Mouse (Mus musculus) midbrain, embryonic 14.5 days (tissue): ENCODE results near the gene Acss1. TPM values are rescaled to one million over a fixed set of nuclear protein-coding genes. Genes with fewer than 3 reads are reported as not detected.

Source experiments
- ATAC-seq: fragments of 200-750 bp; cut with Nextera tagmentation; 2 replicates; pipeline ENCODE4 v1.8.0; 2017; ENCODE audit warnings: moderate number of reproducible peaks, moderate library complexity; ENCODE audit not compliant: low FRiP score, low TSS enrichment
- DNase-seq: peaks from one replicate; pipeline ENCODE4 v3.0.0-alpha.2; 2015
- H3K27ac ChIP-seq: fragments of 300-500 bp; sonication (generic); replicated peaks from 2 replicates; pipeline ENCODE4 v1.5.1; 2014; ENCODE audit warnings: mild to moderate bottlenecking, low read depth, low read length, moderate library complexity
- H3K27me3 ChIP-seq: fragments of 300-500 bp; sonication (generic); 2 replicates; pipeline ENCODE4 v1.6.1; 2014; ENCODE audit warnings: low read length, control low read depth, mixed read lengths; ENCODE audit not compliant: control insufficient read depth, insufficient read depth
- H3K36me3 ChIP-seq: fragments of 300-500 bp; sonication (generic); 2 replicates; pipeline ENCODE4 v1.6.1; 2014; ENCODE audit warnings: low read length, control low read depth; ENCODE audit not compliant: control insufficient read depth, insufficient read depth
- H3K4me1 ChIP-seq: fragments of 300-500 bp; sonication (generic); 2 replicates; pipeline ENCODE4 v1.6.1; 2014; ENCODE audit warnings: mild to moderate bottlenecking, antibody characterized with exemption, low read length, control low read depth; ENCODE audit not compliant: control insufficient read depth, insufficient read depth
- H3K4me2 ChIP-seq: fragments of 300-500 bp; sonication (generic); 2 replicates; pipeline ENCODE4 v1.6.1; 2014; ENCODE audit warnings: mild to moderate bottlenecking, low read length, moderate library complexity
- H3K4me3 ChIP-seq: fragments of 300-500 bp; sonication (generic); replicated peaks from 2 replicates; pipeline ENCODE4 v1.5.1; 2014; ENCODE audit warnings: low read depth, low read length
- H3K9ac ChIP-seq: fragments of 300-500 bp; sonication (generic); replicated peaks from 2 replicates; pipeline ENCODE4 v1.6.1; 2014; ENCODE audit warnings: mild to moderate bottlenecking, low read length, moderate library complexity
- H3K9me3 ChIP-seq: fragments of 300-500 bp; sonication (generic); 2 replicates; pipeline ENCODE4 v1.6.1; 2016; ENCODE audit warnings: low read length, control low read depth, mixed read lengths; ENCODE audit not compliant: control insufficient read depth
- WGBS: fragments of 180-500 bp; shearing (Covaris S2); extraction: QIAGEN DNeasy Blood & Tissue Kit; methylation state at CpG from one replicate; pipeline ENCODE4 v1.1.7; 2014; 5-methylcytosine and 5-hydroxymethylcytosine counted together
- polyA plus RNA-seq: library from polyadenylated mRNA; unstranded; fragments of >200 nt; fragmentation: Nextera tagmentation; extraction: Ambion mirVana; gene quantifications from 2 replicates; pipeline ENCODE4 v1.2.1, GENCODE M21; 2014

Gene Acss1
- polyA plus RNA-seq, 1 experiment from 2014 or later = 19.9 TPM

DNA sequence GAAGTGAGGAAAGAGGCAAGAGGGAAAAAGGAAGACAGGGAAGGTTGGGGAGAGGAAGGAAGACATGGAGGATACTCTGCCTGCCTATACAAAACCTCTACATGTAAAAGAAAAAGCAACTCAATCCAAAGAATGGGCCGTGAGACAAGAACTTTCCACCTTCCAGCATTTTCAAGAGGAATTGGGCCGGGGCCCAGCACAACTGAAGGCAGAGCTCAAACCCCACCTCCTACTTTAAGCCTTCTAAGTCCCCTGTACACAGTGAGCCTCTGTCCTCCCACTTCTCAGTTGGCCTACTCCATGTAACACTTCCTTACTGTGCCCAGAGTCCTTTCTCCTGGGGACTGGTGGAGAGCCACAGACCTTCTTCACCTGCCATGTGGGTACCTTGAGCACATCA is 6.3 kb downstream of the Acss1 start:
- H3K4me2 ChIP-seq = no peak overlapping the region
- H3K27ac ChIP-seq = no peak overlapping the region
- H3K4me1 ChIP-seq = peaks cover 13% of the 10 kb centered on the region; the same call in 1 of the 2 replicates
- no peak overlapping the region for H3K9ac ChIP-seq
- WGBS = 80% methylated on average over 2 of the region's 2 CpGs
- no peak overlapping the region for H3K4me3 ChIP-seq
- H3K27me3 ChIP-seq = no peaks in the 10 kb centered on the region
- no peaks in the 10 kb centered on the region for H3K36me3 ChIP-seq
- no peak for DNase-seq
- H3K9me3 ChIP-seq = no peaks in the 10 kb centered on the region
- ATAC-seq = no peak

DNA sequence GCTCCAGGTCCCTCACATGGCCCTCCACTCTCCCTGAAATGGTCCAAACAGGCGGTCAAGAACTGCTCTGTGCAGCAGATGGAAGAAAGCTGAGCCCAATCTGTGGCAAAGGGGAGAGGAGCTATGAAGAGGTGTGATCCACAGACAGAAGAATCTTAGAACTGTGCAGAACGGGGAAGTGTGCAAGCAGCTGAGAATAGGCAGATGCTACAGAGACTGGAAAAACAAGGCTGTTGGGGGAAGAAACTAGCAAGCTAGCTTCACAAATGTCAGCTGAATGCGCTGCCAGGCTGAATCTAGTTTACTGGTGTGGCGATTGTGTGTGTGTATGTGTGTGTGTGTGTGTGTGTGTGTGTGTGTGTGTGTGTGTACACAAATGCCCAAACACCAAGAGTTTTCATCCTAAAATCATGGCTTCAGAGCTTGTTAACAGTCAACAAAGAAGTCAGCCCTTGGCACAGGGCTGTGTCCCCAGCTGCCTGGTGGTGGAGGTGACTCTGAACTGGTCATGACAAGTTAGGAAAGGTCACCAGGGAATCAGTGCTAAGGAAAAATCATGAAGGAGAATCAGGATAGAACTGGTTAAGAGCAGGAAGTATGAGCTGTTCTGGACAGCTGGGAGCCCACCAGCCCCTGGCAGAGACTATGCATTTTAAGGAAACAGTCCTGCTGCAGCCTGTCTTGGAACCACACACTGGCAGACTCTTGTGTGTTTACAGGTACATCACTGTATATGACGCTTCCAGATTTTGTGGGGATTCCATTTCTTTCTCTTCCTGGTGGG is 7.4 kb downstream of the Acss1 start:
- Histone ChIP-seq H3K36me3 (no peaks in the 10 kb centered on the region), H3K4me1 (peaks cover 15% of the 10 kb centered on the region; the same call in 1 of the 2 replicates), H3K27ac (no peak overlapping the region), H3K9ac (no peak overlapping the region), H3K4me3 (no peak overlapping the region), H3K4me2 (no peak overlapping the region), H3K9me3 (no peaks in the 10 kb centered on the region), H3K27me3 (no peaks in the 10 kb centered on the region)
- ATAC-seq (no peak; the same call in 1 of the 2 replicates), DNase-seq (no peak)
- WGBS = 87% methylated on average over 5 of the region's 5 CpGs

- H3K9me3 ChIP-seq = no peaks in the 10 kb centered on the region
Observed at GRCm38 (mm10) chr2:150660049-150660448, 8.3 kb downstream of the Acss1 start.

DNA sequence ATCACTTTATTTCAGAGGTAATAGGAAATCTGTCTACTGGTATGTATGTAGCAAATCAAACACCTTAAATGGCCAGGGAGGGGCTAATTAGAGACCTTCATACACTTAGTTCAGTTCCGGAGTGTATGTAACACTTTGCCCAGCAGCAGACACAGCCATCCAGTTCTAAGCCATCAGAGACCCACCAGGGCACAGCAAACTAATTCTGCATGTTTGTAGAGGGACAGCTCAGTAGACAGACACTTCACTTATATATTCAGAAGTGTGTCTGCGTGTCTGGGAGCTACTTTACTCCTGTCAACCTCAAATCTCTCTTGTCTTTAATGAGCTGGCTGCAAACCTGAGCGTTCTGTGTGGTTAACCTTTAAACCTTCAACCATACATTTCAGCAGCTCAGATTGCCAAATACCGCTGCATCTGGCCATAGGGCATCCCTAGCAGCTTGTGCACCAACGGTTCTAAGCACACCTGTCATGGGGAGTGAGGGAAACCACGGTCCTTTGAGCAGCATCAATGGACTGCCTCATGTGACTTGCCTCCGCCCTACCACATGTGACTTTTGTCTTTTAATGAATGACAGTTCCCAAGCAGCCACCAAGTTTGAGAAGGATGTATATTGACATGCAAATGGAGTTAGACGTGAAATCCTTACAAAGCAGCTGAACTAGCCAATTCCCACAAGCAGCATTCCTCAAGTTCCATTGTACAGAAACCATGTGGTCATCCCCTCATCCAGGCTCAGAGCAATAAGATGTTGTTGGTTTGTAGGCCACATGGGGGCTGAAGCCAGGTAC is 11.1 kb downstream of the Acss1 start:
- peak overlapping the region; percentile 58 for H3K27ac ChIP-seq
- 16% methylated on average over 8 of the region's 8 CpGs for WGBS
- H3K9ac ChIP-seq = no peak overlapping the region
- H3K4me3 ChIP-seq = no peak overlapping the region
- no peaks in the 10 kb centered on the region for H3K27me3 ChIP-seq
- H3K4me1 ChIP-seq = peaks cover 8% of the 10 kb centered on the region; the same call in 1 of the 2 replicates
- DNase-seq (peak; percentile 54), ATAC-seq (peak; percentile 82)
- no peak overlapping the region for H3K4me2 ChIP-seq
- H3K36me3 ChIP-seq = no peaks in the 10 kb centered on the region
- H3K9me3 ChIP-seq = no peaks in the 10 kb centered on the region

More at GRCm38 (mm10) chr2:150660049-150660448, 8.3 kb downstream of the Acss1 start:
- no peak overlapping the region for H3K27ac ChIP-seq
- H3K4me2 ChIP-seq = no peak overlapping the region
- no peak overlapping the region for H3K9ac ChIP-seq
- peaks cover 8% of the 10 kb centered on the region; the same call in 1 of the 2 replicates for H3K4me1 ChIP-seq
- H3K27me3 ChIP-seq = no peaks in the 10 kb centered on the region
- DNase-seq (no peak), ATAC-seq (no peak)
- H3K4me3 ChIP-seq = no peak overlapping the region
- 72% methylated on average over 4 of the region's 4 CpGs for WGBS
- no peaks in the 10 kb centered on the region for H3K36me3 ChIP-seq

DNA sequence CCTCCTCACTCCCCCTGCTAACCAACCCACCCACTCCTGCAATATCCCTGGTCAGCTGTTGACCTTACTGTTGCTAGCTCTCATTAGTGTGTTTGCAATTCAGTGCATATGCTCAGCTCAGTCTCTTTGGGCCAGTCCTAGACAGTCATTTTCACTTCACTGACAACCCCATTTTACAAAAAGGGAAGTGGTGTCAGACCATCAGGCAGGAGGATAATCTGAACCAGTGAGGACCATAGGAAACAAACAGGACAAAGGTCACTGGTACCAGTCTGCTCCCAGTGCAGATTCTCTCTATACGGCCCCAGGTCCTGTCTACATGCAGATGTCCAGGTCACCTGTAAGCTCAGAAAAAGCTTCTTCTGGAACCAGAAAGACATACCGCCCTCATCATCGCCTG is 12.2 kb downstream of the Acss1 start:
- no peaks in the 10 kb centered on the region for H3K27me3 ChIP-seq
- no peak overlapping the region for H3K9ac ChIP-seq
- no peak overlapping the region for H3K4me2 ChIP-seq
- H3K27ac ChIP-seq = 0 out of 2 replicates have a peak overlapping the region, but pooled peaks have one; percentile 23
- ATAC-seq = no peak
- 95% methylated on average over 3 of the region's 3 CpGs for WGBS
- peaks cover 8% of the 10 kb centered on the region; the same call in 1 of the 2 replicates for H3K4me1 ChIP-seq
- no peak overlapping the region for H3K4me3 ChIP-seq
- H3K9me3 ChIP-seq = no peaks in the 10 kb centered on the region
- DNase-seq = no peak
- H3K36me3 ChIP-seq = no peaks in the 10 kb centered on the region

GRCm38 (mm10) chr2:150655290-150655689 is 13.0 kb downstream of the Acss1 start:
- H3K4me3 ChIP-seq = no peak overlapping the region
- no peak overlapping the region for H3K27ac ChIP-seq
- no peak overlapping the region for H3K9ac ChIP-seq
- peaks cover 16% of the 10 kb centered on the region for H3K4me1 ChIP-seq
- H3K36me3 ChIP-seq = no peaks in the 10 kb centered on the region
- ATAC-seq (no peak), DNase-seq (no peak)
- H3K9me3 ChIP-seq = no peaks in the 10 kb centered on the region
- H3K27me3 ChIP-seq = no peaks in the 10 kb centered on the region
- H3K4me2 ChIP-seq = no peak overlapping the region
- WGBS = 89% methylated on average over 6 of the region's 6 CpGs

DNA sequence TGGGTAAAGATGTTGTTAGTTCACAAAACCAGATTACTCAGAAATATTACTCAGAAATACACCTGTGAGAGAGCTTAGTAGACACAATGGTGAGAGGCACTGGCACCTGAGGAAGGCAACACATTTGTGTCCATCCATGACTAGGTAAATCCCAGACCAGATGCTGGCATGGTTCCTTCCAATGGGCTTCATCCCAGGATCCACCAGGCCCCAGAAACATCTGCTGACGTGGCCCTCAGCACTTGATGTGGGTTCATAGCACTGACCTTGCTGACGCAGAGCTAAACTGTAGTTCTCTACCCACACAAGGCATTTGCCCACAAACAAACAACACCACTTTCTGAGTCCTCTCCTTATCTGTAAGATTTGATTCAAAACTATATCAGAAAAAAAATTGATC is 13.5 kb downstream of the Acss1 start:
- H3K9ac ChIP-seq = no peak overlapping the region
- no peak overlapping the region for H3K4me2 ChIP-seq
- H3K27ac ChIP-seq = no peak overlapping the region
- no peaks in the 10 kb centered on the region for H3K9me3 ChIP-seq
- no peak overlapping the region for H3K4me3 ChIP-seq
- H3K36me3 ChIP-seq = no peaks in the 10 kb centered on the region
- DNase-seq (no peak), ATAC-seq (no peak)
- no peaks in the 10 kb centered on the region for H3K27me3 ChIP-seq
- 92% methylated on average over 2 of the region's 2 CpGs for WGBS
- H3K4me1 ChIP-seq = peaks cover 21% of the 10 kb centered on the region

DNA sequence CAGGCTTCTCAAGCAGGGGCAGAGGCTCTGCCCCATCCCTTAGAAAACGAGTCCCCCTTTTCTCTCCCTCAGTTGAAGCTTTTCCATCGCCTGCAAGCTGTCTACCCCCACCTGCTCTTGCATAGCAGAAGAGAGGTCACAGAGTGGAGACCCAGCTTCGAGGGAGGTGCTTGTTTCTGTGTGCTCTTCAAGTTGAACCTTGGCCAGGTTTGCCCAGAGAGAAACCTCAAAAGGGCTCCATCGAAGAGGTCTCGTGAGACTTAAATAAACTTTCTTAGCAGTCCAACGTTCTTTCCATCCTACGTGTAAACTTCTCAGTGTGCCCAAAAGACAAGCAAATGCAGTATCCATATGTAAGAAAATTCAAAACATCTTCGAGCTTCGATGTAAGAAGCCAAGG is 16.9 kb downstream of the Acss1 start:
- ATAC-seq (no peak), DNase-seq (no peak)
- no peak overlapping the region for H3K4me2 ChIP-seq
- H3K27me3 ChIP-seq = no peaks in the 10 kb centered on the region
- H3K9ac ChIP-seq = no peak overlapping the region
- no peaks in the 10 kb centered on the region for H3K9me3 ChIP-seq
- H3K4me1 ChIP-seq = peaks cover 21% of the 10 kb centered on the region
- H3K4me3 ChIP-seq = no peak overlapping the region
- H3K27ac ChIP-seq = peak overlapping the region; percentile 26; the same call in 1 of the 2 replicates
- 71% methylated on average over 9 of the region's 9 CpGs for WGBS
- H3K36me3 ChIP-seq = no peaks in the 10 kb centered on the region
